Mouse (Mus musculus) kidney, adult 2 months (tissue): ENCODE measurements at regions not wholly inside any gene's neighbourhood (a gene's known extent, or its start where the extent isn't known, plus 50 kb on each side); places are given as distances from the start of the nearest gene placed in this dataset.

Source experiments
- CTCF ChIP-seq: fragments of 200-500 bp; conservative IDR thresholded peaks from 2 replicates; pipeline ENCODE4 v1.5.1; 2011; ENCODE audit warnings: low read depth, mild to moderate bottlenecking, control low read depth, low read length, moderate library complexity, mixed read lengths; ENCODE audit not compliant: insufficient read depth, insufficient read length
- POLR2A ChIP-seq: fragments of 200-500 bp; IDR thresholded peaks from one replicate; pipeline ENCODE4 v1.6.1; 2011; ENCODE audit warnings: low read depth, low read length, control low read depth

GRCm38 (mm10) chr7:111365384-111365783, 282.6 kb upstream of the Eif4g2 start:
- no peak for TF ChIP-seq CTCF
- TF ChIP-seq POLR2A = no peak
